Mouse (Mus musculus): ENCODE measurements around the gene Spag7. TPM values are rescaled to one million over a fixed set of nuclear protein-coding genes. Genes with fewer than 3 reads are reported as not detected.

Gene Spag7
- total RNA-seq, 2 experiments from 2014 or later, result 89.8 to 99.5 TPM

- no peak for DNase-seq (ENCODE audit: low spot score)
These were observed 14.4 kb upstream of the Spag7 start for GRCm38 (mm10) chr11:70683640-70684039.

GRCm38 (mm10) chr11:70681897-70682581 is 12.8 kb upstream of the Spag7 start:
- intact Hi-C loops (cut with DNase I), result loop anchor here (1.0 kb wide), 1 partner anchor 37 kb away; no protein-coding TSS in a partner anchor
- no peak for DNase-seq (ENCODE audit: low spot score)

More at GRCm38 (mm10) chr11:70683640-70684039, 14.4 kb upstream of the Spag7 start:
- intact Hi-C loops (cut with DNase I), result no loop called here

- no peak for DNase-seq (ENCODE audit: low spot score)
- intact Hi-C loops (cut with DNase I), result no loop called here
These were observed 12.0 kb upstream of the Spag7 start for GRCm38 (mm10) chr11:70681170-70681569.

DNA sequence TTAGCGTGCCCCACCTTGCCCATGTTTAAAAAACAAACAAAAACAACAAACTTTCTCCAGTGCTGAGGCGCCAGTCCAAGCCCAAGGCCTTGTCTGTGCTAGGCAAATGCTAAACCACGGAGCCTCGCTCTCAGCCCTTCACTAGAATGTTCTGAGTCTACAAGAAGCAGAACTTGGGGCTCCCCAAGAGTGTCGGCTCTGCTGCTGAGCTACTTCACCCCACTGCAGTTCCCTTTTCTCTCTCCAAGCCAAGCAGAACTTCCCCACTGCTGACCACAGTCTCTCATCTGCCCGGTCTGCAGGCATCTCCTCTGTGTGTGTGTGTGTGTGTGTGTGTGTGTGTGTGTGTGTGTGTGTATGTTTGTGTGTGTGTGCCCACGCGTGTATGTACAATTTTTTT is 10.7 kb upstream of the Spag7 start:
- intact Hi-C loops (cut with DNase I), result no loop called here
- DNase-seq (ENCODE audit: low spot score), result no peak

GRCm38 (mm10) chr11:70679361-70679760 is 10.1 kb upstream of the Spag7 start:
- DNase-seq (ENCODE audit: low spot score), result no peak

DNA sequence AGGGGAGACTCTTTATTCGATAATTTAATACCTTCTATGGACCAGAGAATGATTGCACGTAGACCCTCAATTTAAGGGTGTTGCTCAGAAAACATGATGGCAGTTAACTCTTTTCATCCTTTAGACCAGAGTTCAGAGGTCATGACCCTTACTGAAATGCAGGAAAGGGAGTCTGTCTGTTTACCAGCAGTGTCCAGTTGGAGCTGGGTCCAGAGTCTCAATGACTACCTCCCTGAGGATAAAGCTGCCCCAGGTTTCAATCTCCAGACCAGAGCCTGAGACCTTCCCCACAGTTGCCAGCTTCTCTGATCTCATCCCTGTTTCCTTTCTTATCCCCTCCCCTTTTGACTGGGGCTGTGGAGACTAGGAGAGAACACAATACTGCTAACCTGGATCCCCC is 9.4 kb upstream of the Spag7 start:
- DNase-seq (ENCODE audit: low spot score), result no peak
- intact Hi-C loops (cut with DNase I), result no loop called here

More at GRCm38 (mm10) chr11:70679361-70679760, 10.1 kb upstream of the Spag7 start:
- intact Hi-C loops (cut with DNase I), result no loop called here

DNA sequence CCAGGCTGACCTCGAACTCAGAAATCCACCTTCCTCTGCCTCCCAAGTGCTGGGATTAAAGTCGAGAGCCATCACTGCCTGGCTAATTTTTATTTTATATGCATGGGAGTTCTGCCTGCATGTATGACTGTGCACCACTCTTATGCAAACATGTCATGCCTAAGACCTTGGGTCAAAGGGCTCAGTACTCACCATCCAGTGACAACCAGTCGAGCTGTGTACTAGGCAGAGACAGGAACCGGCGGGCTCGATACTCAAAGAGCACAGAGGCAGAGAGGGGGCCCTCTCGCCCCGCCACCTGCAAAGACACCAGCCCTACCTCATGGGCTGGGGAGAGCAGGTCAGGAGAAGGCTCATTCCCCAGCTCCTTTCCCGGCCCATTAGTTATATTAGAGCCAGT is 8.9 kb upstream of the Spag7 start:
- DNase-seq (ENCODE audit: low spot score), result no peak
- intact Hi-C loops (cut with DNase I), result no loop called here

- intact Hi-C loops (cut with DNase I), result no loop called here
- DNase-seq (ENCODE audit: low spot score), result no peak
These were observed 5.3 kb upstream of the Spag7 start for GRCm38 (mm10) chr11:70674501-70674900.

DNA sequence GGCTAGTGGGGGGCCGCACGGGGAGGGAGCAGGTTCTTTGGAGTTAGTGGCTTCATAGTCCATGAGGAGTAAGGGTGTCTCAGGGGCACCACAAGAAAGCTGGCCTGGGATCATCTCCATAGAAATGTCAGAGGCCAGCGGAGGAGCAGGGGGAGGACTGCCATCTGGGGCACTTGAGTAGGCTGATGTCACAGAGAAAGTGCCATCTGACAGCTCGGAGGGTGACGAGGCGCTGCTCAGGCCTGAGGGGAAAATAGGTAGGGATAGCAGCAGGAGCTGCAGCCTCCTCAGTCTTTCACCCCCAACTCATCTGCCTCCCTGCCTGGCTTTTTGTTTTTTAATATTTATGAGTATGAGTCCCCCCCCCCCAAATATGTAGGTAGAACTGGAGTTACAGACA is 4.8 kb upstream of the Spag7 start:
- intact Hi-C loops (cut with DNase I), result no loop called here
- no peak for DNase-seq (ENCODE audit: low spot score)

DNA sequence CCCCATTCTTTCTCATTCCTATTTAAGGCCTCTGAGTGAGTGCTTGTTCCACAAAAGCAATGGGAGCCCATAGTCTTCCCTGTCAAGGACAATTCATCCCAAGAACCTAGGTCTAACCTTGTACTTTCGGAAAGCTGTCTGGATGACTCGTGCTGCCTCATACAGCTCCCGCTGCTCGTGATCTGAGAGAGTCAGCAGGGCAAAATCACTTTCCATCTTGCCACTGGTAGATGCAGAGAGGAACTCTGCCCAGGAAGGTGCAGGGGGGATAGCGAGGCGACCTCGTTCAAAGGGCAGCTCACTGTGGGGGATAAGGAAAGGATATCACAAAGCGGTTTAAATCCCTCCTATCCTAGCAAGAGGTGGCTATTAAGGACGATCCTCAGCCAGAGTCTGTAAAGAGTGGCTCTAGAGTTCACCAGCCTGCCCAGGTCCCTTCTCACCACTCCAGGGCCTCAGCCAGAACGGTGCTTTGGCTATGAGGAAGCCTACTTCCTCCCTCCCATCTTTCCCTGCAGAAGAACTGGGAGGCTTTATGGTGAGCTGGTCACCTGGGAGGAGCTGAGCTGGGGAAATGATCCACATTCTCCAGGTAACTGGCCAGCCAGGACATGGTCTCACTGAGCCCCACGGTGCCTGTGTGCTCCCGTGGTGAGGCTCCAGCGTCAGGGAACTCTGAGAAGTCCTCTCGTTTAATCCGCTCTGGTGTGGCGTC is 2.3 kb upstream of the Spag7 start:
- DNase-seq (ENCODE audit: low spot score), result no peak
- intact Hi-C loops (cut with DNase I), result no loop called here

GRCm38 (mm10) chr11:70670483-70670882 is 1.3 kb upstream of the Spag7 start:
- intact Hi-C loops (cut with DNase I), result no loop called here
- no peak for DNase-seq (ENCODE audit: low spot score)

GRCm38 (mm10) chr11:70669582-70670345 is 548 bp upstream of the Spag7 start:
- DNase-seq (ENCODE audit: low spot score), result peak; percentile 66
- intact Hi-C loops (cut with DNase I), result loop anchor here (2.0 kb wide), 1 partner anchor 15 kb away; the partner anchor contains the start of gene Pfn1

DNA sequence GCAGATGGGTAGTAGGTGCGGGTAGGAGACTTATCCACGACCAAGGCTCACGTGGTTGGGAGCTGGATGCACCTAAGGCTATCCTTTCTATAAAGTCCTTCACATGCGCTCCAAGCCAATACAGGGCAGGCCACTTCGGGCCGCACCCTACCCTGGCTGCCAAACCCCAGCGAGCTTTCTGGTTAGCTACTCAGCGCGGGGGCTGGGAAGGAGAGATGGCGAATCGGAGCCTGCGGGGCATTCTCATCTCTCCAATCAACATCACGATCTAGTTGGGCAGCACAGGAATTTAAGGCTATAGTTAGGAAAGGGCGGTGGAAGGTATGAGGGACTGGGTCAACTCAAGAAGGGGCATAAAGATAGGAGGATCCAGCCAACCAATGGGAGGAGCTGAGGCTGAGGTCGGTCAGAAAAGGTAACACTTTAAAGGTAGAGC is 863 bp downstream of the Spag7 start:
- no peak for DNase-seq (ENCODE audit: low spot score)

GRCm38 (mm10) chr11:70667271-70668150 is 1.7 kb downstream of the Spag7 start:
- intact Hi-C loops (cut with DNase I), result loop anchor here (2.0 kb wide), 1 partner anchor 13 kb away; the partner anchor contains the start of gene Pfn1
- no peak for DNase-seq (ENCODE audit: low spot score)

More for the DNA sequence above, 863 bp downstream of the Spag7 start:
- intact Hi-C loops (cut with DNase I), result loop anchor here (2.0 kb wide), 1 partner anchor 14 kb away; the partner anchor contains the start of gene Pfn1

- intact Hi-C loops (cut with DNase I), result no loop called here
- DNase-seq (ENCODE audit: low spot score), result no peak
These were observed 2.5 kb downstream of the Spag7 start for GRCm38 (mm10) chr11:70666687-70667086.

- DNase-seq (ENCODE audit: low spot score), result no peak
- intact Hi-C loops (cut with DNase I), result no loop called here
These were observed 4.5 kb downstream of the Spag7 start for GRCm38 (mm10) chr11:70664741-70665140.

DNA sequence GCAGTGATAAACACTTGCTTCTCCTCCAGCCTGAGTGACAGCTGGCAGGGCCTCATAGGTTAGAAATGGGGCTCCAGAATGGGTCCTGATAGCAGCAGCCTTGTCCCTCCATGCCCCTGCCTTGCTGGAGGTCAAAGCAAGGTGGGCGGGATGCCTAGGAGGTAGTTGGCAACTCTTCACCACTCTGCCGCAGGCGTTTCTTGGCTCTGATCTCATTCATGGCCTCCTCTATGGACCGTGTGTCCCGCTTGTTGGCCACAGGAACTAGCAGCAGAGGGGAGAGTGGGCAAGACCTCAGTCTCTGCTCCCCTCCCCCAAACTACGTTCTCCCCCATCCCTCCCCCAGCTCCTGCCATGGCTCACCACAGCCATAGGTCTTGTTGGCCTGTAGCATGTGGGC is 5.3 kb downstream of the Spag7 start:
- DNase-seq (ENCODE audit: low spot score), result no peak
- intact Hi-C loops (cut with DNase I), result no loop called here

- intact Hi-C loops (cut with DNase I), result no loop called here
- DNase-seq (ENCODE audit: low spot score), result no peak
These were observed 6.1 kb downstream of the Spag7 start for GRCm38 (mm10) chr11:70663101-70663500.

GRCm38 (mm10) chr11:70660571-70660970 is 8.6 kb downstream of the Spag7 start:
- intact Hi-C loops (cut with DNase I), result no loop called here
- DNase-seq (ENCODE audit: low spot score), result no peak

Data from heart, postnatal 25 days (tissue).